Mouse (Mus musculus) CH12.LX (cell line): ENCODE data around the gene Fkbp6. TPM values are rescaled to one million over a fixed set of nuclear protein-coding genes. Genes with fewer than 3 reads are reported as not detected.

Experiments
- DNase-seq: peaks from one replicate; pipeline ENCODE4 v3.0.0-alpha.2; 2013; ENCODE audit errors: extremely low read depth
- H3K27ac ChIP-seq: 2 replicates; pipeline ENCODE4 v1.5.1; 2012; ENCODE audit warnings: low read depth, mild to moderate bottlenecking, control low read depth, moderate library complexity; ENCODE audit not compliant: insufficient read depth
- H3K27me3 ChIP-seq: replicated peaks from 2 replicates; pipeline ENCODE3; 2012; ENCODE audit warnings: inconsistent platforms
- H3K36me3 ChIP-seq, 2 experiments: replicated peaks in 1 of 2; 2 replicates each; pipeline versions ENCODE3 to v1.6.1; 2012; ENCODE audit warnings: inconsistent platforms in 1 of 2, low read length in 1 of 2, mild to moderate bottlenecking in 1 of 2, mixed read lengths in 1 of 2, moderate library complexity in 1 of 2; ENCODE audit not compliant: control insufficient read depth in 1 of 2, insufficient read depth in 1 of 2
- H3K4me1 ChIP-seq, 2 experiments: 2 replicates each; pipeline ENCODE4 v1.6.1; 2012; ENCODE audit warnings: inconsistent platforms in 1 of 2, moderate library complexity in 1 of 2; ENCODE audit not compliant: insufficient read depth in 2 of 2, control insufficient read depth in 1 of 2
- H3K4me2 ChIP-seq: 2 replicates; pipeline ENCODE4 v1.6.1; 2012; ENCODE audit warnings: low read depth, mild to moderate bottlenecking, control low read depth; ENCODE audit not compliant: poor library complexity, insufficient read depth, severe bottlenecking
- H3K4me3 ChIP-seq, 3 experiments: fragments of 150-350 bp in 1 of 3; sonication (generic) in 1 of 3; replicated peaks in 1 of 3; 2 replicates each; pipeline versions ENCODE3 to v1.5.1; 2011 to 2012; ENCODE audit warnings: low read depth in 2 of 3, low read length in 2 of 3, mild to moderate bottlenecking in 2 of 3, moderate library complexity in 2 of 3, control low read depth in 1 of 3, improper control_type of control experiment in 1 of 3, inconsistent platforms in 1 of 3, mixed read lengths in 1 of 3; ENCODE audit not compliant: poor library complexity in 1 of 3
- H3K79me2 ChIP-seq: replicated peaks from 2 replicates; pipeline ENCODE4 v1.6.1; 2012; ENCODE audit warnings: mild to moderate bottlenecking, moderate library complexity; ENCODE audit not compliant: control insufficient read depth, poor library complexity, insufficient read depth, severe bottlenecking; ENCODE audit errors: extremely low read depth
- H3K9ac ChIP-seq: 2 replicates; pipeline ENCODE4 v1.6.1; 2012; ENCODE audit warnings: low read depth, mild to moderate bottlenecking, control low read depth, moderate library complexity; ENCODE audit not compliant: insufficient read depth
- H3K9me3 ChIP-seq: replicated peaks from 2 replicates; pipeline ENCODE3; 2012; ENCODE audit warnings: low read length, inconsistent platforms, mixed read lengths
- CHD1 ChIP-seq: IDR thresholded peaks from 2 replicates; pipeline ENCODE4 v1.6.1; 2012; ENCODE audit warnings: low read depth, low read length, improper control_type of control experiment, inconsistent platforms
- E2F4 ChIP-seq: IDR thresholded peaks from 2 replicates; pipeline ENCODE4 v1.6.1; 2011; ENCODE audit warnings: low read depth, low read length, improper control_type of control experiment; ENCODE audit not compliant: insufficient replicate concordance
- ELF1 ChIP-seq: IDR thresholded peaks from 2 replicates; pipeline ENCODE4 v1.6.1; 2014; ENCODE audit warnings: low read depth, mild to moderate bottlenecking, inconsistent platforms, low read length, improper control_type of control experiment
- GABPA ChIP-seq: IDR thresholded peaks from 2 replicates; pipeline ENCODE4 v1.6.1; 2012; ENCODE audit warnings: low read depth, low read length, improper control_type of control experiment, inconsistent platforms; ENCODE audit not compliant: insufficient replicate concordance
- HCFC1 ChIP-seq: IDR thresholded peaks from 2 replicates; pipeline ENCODE4 v1.6.1; 2012; ENCODE audit warnings: low read depth, mild to moderate bottlenecking, inconsistent platforms, low read length, improper control_type of control experiment
- IRF4 ChIP-seq: IDR thresholded peaks from 2 replicates; pipeline ENCODE4 v1.6.1; 2014; ENCODE audit warnings: low read depth, mild to moderate bottlenecking, inconsistent platforms, low read length, improper control_type of control experiment
- JUND ChIP-seq: conservative IDR thresholded peaks from 2 replicates; pipeline ENCODE4 v1.6.1; 2011; ENCODE audit warnings: low read depth, low read length, improper control_type of control experiment
- KAT2A ChIP-seq: IDR thresholded peaks from 2 replicates; pipeline ENCODE4 v1.6.1; 2012; ENCODE audit warnings: low read length, improper control_type of control experiment, inconsistent platforms; ENCODE audit not compliant: insufficient replicate concordance
- MAFK ChIP-seq: IDR thresholded peaks from 2 replicates; pipeline ENCODE4 v1.6.1; 2011; ENCODE audit warnings: low read length, improper control_type of control experiment; ENCODE audit not compliant: insufficient replicate concordance
- MAZ ChIP-seq: IDR thresholded peaks from 2 replicates; pipeline ENCODE4 v1.6.1; 2012; ENCODE audit warnings: low read depth, mild to moderate bottlenecking, inconsistent platforms, low read length, improper control_type of control experiment, moderate library complexity
- MXI1 ChIP-seq: IDR thresholded peaks from 2 replicates; pipeline ENCODE4 v1.6.1; 2011; ENCODE audit warnings: mild to moderate bottlenecking, low read depth, low read length, improper control_type of control experiment
- NRF1 ChIP-seq: IDR thresholded peaks from 2 replicates; pipeline ENCODE4 v1.6.1; 2014; ENCODE audit warnings: low read depth, mild to moderate bottlenecking, inconsistent platforms, low read length, improper control_type of control experiment, moderate library complexity
- PAX5 ChIP-seq: IDR thresholded peaks from 2 replicates; pipeline ENCODE4 v1.6.1; 2012; ENCODE audit warnings: low read length, inconsistent platforms, mixed read lengths
- RCOR1 ChIP-seq: conservative IDR thresholded peaks from 2 replicates; pipeline ENCODE4 v1.6.1; 2012; ENCODE audit warnings: low read depth, mild to moderate bottlenecking, inconsistent platforms, low read length, improper control_type of control experiment
- TCF12 ChIP-seq: IDR thresholded peaks from 2 replicates; pipeline ENCODE4 v1.6.1; 2014; ENCODE audit warnings: low read depth, mild to moderate bottlenecking, inconsistent platforms, low read length, improper control_type of control experiment
- UBTF ChIP-seq: IDR thresholded peaks from 2 replicates; pipeline ENCODE4 v1.6.1; 2012; ENCODE audit warnings: low read depth, mild to moderate bottlenecking, inconsistent platforms, low read length, improper control_type of control experiment, moderate library complexity
- USF2 ChIP-seq: conservative IDR thresholded peaks from 2 replicates; pipeline ENCODE4 v1.6.1; 2011; ENCODE audit warnings: low read depth, low read length, improper control_type of control experiment
- ZNF384 ChIP-seq: IDR thresholded peaks from 2 replicates; pipeline ENCODE4 v1.6.1; 2012; ENCODE audit warnings: low read depth, low read length, improper control_type of control experiment, inconsistent platforms
- dilution Hi-C: fragments of 300-500 bp; cut with MboI; formaldehyde crosslinking; loops from 2 replicates; pipeline ENCODE4 v1.14.3; 2020; ENCODE audit warnings: low sequenced_read_pairs; ENCODE audit not compliant: extremely low pct_unique_long_range_greater_than_20kb, extremely low pct_ligation_motif_present
- in situ Hi-C: fragments of 300-500 bp; cut with MboI; formaldehyde crosslinking; loops from 3 replicates; pipeline ENCODE4 v1.14.3; 2019; ENCODE audit warnings: low sequenced_read_pairs, low pct_ligation_motif_present, low pct_unique_long_range_greater_than_20kb, mixed read lengths
- polyA plus RNA-seq: library from polyadenylated mRNA; unstranded; fragments of >175 nt; gene quantifications from 2 replicates; pipeline ENCODE4 v1.2.1, GENCODE M21; 2012; ENCODE audit warnings: low read depth; ENCODE audit not compliant: insufficient read length
- total RNA-seq, 2 experiments: library from RNA; depleted of rRNA; stranded (reverse); fragments of 300-350 nt in 1 of 2; fragments of >200 nt in 1 of 2; gene quantifications; 2 replicates each; pipeline ENCODE4 v1.2.3; 2012 to 2014

Gene Fkbp6
- total and polyA plus RNA-seq, 3 experiments = not detected

DNA sequence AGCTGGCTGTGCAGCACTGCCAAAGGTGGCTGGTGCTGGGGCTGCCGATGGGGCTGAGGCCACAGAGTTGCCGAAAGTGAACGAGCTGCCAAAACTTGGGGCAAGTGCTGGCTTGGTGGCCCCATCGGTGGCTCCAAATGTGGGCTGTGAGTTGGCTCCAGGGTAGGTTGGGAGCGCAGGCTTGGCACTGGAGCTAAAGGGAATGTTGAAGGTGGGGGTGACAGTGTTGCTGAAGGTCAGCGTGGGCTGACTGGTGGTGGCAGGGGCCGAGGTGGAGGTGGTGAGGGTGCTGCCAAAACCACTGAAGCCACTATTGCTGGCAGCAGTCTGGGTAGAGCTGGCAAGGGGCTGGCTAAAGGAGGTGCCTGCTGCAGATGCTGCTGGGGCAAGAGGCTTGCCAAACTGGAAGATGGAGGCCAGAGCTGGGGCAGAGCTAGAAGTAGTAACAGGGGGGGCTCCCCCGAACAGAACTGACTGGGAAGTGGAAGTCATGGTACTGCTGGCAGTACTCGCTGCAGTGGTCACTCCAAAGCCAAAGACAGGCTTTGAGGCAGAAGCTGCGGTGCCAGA lies 31.6 kb upstream of the Fkbp6 start:
- Histone ChIP-seq H3K79me2 (no peaks in the 10 kb centered on the region), H3K4me2 (no peak overlapping the region), H3K36me3 (peaks cover 86 to 89% of the 10 kb centered on the region in 2 experiments), H3K9me3 (no peaks in the 10 kb centered on the region), H3K4me1 (no peaks in the 10 kb centered on the region), H3K4me3 (no peak overlapping the region), H3K9ac (no peak overlapping the region), H3K27ac (no peak overlapping the region), H3K27me3 (no peaks in the 10 kb centered on the region)
- no peak for DNase-seq
- in situ Hi-C loops = no loop called here
- dilution Hi-C loops = no loop called here
- TF ChIP-seq MAZ (no peak), USF2 (no peak), PAX5 (no peak), JUND (no peak), E2F4 (no peak), KAT2A (no peak), RCOR1 (no peak), GABPA (no peak), CHD1 (no peak), NRF1 (no peak)

DNA sequence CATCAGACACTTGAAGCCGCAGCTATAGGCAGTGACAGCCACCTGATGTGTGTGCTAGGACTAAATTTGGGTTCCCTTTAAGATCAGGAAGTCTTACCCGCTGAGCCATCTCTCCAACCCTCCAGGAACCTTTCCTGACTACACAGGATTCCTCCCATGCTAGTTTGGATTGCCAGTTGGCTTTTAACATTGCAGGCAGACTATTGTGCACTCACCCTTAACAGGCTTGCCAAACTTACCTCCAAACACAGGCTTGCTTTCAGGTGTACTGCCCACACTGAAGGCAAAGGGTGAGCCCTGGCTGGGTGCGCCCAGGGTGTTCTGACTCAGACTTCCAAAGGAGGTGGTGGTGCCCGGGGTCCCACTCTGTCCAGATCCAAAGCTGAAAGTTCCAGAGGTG lies 30.8 kb upstream of the Fkbp6 start:
- dilution Hi-C loops (no loop called here), in situ Hi-C loops (no loop called here)

More for the DNA sequence above, 30.8 kb upstream of the Fkbp6 start:
- Histone ChIP-seq H3K27me3 (no peaks in the 10 kb centered on the region), H3K9ac (no peak overlapping the region), H3K9me3 (no peaks in the 10 kb centered on the region), H3K4me3 (no peak overlapping the region), H3K4me1 (no peaks in the 10 kb centered on the region), H3K36me3 (peaks cover 90 to 93% of the 10 kb centered on the region in 2 experiments), H3K4me2 (no peak overlapping the region), H3K79me2 (no peaks in the 10 kb centered on the region), H3K27ac (no peak overlapping the region)
- DNase-seq = no peak
- TF ChIP-seq HCFC1 (no peak), PAX5 (no peak), UBTF (no peak), KAT2A (no peak), MXI1 (no peak), ELF1 (no peak), JUND (no peak), IRF4 (no peak), TCF12 (no peak), MAFK (no peak), ZNF384 (no peak)
